8 mouse cellular contexts compared by ENCODE assay signal in the genomic region with DNA sequence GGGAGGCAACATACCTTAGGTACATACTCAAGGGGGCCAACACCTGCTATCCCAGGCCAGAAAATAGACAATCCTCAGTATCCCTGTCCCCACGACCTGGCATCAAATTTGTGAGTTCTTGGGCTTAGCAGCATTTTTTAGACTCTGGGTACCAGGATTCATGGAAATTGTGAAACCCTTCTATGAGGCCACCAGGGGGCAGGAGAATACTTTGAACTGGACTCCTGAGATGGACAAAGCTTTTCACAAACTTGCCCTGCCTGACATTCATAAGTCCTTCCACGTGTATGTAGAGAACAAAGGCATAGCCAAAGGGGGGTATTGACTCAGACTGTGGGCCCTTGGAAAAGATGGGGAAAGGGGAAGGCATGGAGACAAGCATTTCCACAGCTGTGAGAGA. TPM values are rescaled to one million over a fixed set of nuclear protein-coding genes. Genes with fewer than 3 reads are reported as not detected.
DNase-seq lines count a peak whose midpoint lies in the region; ATAC-seq and TF ChIP-seq lines count a peak whose summit lies in the region.
"Had no signal": no experiment of that assay in that cellular context is flagged by ENCODE, and none has a peak within 500 bp of the region (broad histone marks: within the 10 kb centered on the region; RNA-seq: fewer than 3 reads in every experiment).

No protein-coding gene starts in this region.

- H3K4me2 ChIP-seq in forebrain, embryonic 13.5 days, result no peak overlapping the region
- H3K4me2 ChIP-seq: embryonic facial prominence, embryonic 12.5 days had no signal

- H3K9me3 ChIP-seq in E14TG2a.4 (ENCODE audit: low read length), result peaks cover 54% of the 10 kb centered on the region
- peaks cover 29% of the 10 kb centered on the region for H3K9me3 ChIP-seq in forebrain, embryonic 13.5 days (replicated peaks)

- H3K27ac ChIP-seq in layer of hippocampus, adult 2 months, result no peak overlapping the region
- H3K27ac ChIP-seq in forebrain, embryonic 13.5 days, result no peak overlapping the region
- H3K27ac ChIP-seq: embryonic facial prominence, embryonic 12.5 days had no signal

- no peaks in the 10 kb centered on the region for H3K27me3 ChIP-seq in E14TG2a.4 (ENCODE audit: insufficient read depth, low read length)
- no peaks in the 10 kb centered on the region for H3K27me3 ChIP-seq in forebrain, embryonic 13.5 days
- H3K27me3 ChIP-seq: embryonic facial prominence, embryonic 12.5 days had no signal

- WGBS in forebrain, embryonic 13.5 days, result 26% methylated on average over 2 of the region's 2 CpGs

- H3K4me1 ChIP-seq in E14TG2a.4 (replicated peaks; ENCODE audit: low read depth, low read length), result peaks cover 3% of the 10 kb centered on the region; the same call in 1 of the 2 replicates
- H3K4me1 ChIP-seq in forebrain, embryonic 13.5 days, result no peaks in the 10 kb centered on the region
- H3K4me1 ChIP-seq: embryonic facial prominence, embryonic 12.5 days had no signal

- no peak for ATAC-seq in forebrain, embryonic 13.5 days

- no peaks in the 10 kb centered on the region for H3K36me3 ChIP-seq in E14TG2a.4 (ENCODE audit: insufficient read depth, low read length)
- H3K36me3 ChIP-seq in forebrain, embryonic 13.5 days (ENCODE audit: poor library complexity, severe bottlenecking), result no peaks in the 10 kb centered on the region
- H3K36me3 ChIP-seq: embryonic facial prominence, embryonic 12.5 days had no signal

- no peak for DNase-seq in layer of hippocampus, adult 2 months (ENCODE audit: low spot score in 2 of 2)
- DNase-seq in layer of hippocampus, postnatal 36 days, result no peak
- DNase-seq in adipocyte (ENCODE audit: low spot score), result peak; percentile 43
- peak; percentile 17 to 39 for DNase-seq in heart, postnatal 14 days
- peak; percentile 63 for DNase-seq in retina, postnatal 1 day

- H3K9ac ChIP-seq in forebrain, embryonic 13.5 days, result no peak overlapping the region
- H3K9ac ChIP-seq: embryonic facial prominence, embryonic 12.5 days had no signal

- TF ChIP-seq CTCF in layer of hippocampus, adult 2 months (conservative IDR thresholded peaks at IDR 0.05), result peak; percentile 71
- TF ChIP-seq CTCF in E14TG2a.4 (conservative IDR thresholded peaks at IDR 0.05; ENCODE audit: low read length), result peak; percentile 13; the same call in 1 of the 2 replicates

- intact Hi-C loops in heart, postnatal 14 days (cut with DNase I), result no loop called here

- H3K4me3 ChIP-seq in layer of hippocampus, adult 2 months, result no peak overlapping the region
- no peak overlapping the region for H3K4me3 ChIP-seq in E14TG2a.4 (replicated peaks; ENCODE audit: low read length)
- H3K4me3 ChIP-seq in forebrain, embryonic 13.5 days, result no peak overlapping the region
- H3K4me3 ChIP-seq: embryonic facial prominence, embryonic 12.5 days had no signal

RNA-seq across cellular contexts. Expression of a gene that starts 17.6 kb away (rescaled TPM):
- 10 to 100 TPM; 88.8 to 98.4 TPM for total RNA-seq in layer of hippocampus, adult 2 months (2021)
- 100 to 1,000 TPM in 1 of 2 experiments, 10 to 100 TPM in 1; 88.7 to 116 TPM for total RNA-seq in layer of hippocampus, postnatal 36 days (2021)
- total RNA-seq in heart, postnatal 14 days (2021), result 10 to 100 TPM; 38.5 to 39.7 TPM
- 83.6 and 89.6 TPM in 2 replicates for polyA plus RNA-seq in forebrain, embryonic 13.5 days (2015; fragmentation: Nextera tagmentation; extraction: Ambion mirVana)

Comparison
In these comparisons a context has a peak if more than half of its experiments do, and no peak if none do; other contexts are left out.
1. DNase-seq: peak in adipocyte (single experiment), heart, postnatal 14 days (2 of 2) and retina, postnatal 1 day (single experiment); none in layer of hippocampus, adult 2 months (0 of 2) and layer of hippocampus, postnatal 36 days (0 of 2).